Mouse (Mus musculus) kidney, postnatal 25 days (tissue): ENCODE data around the gene Tnrc18.

Experiments
- DNase-seq, 2 experiments: peaks; one replicate each; pipeline ENCODE4 v3.0.0; 2021; ENCODE audit warnings: mixed read lengths in 2 of 2

The Tnrc18 gene

GRCm38 (mm10) chr5:142771034-142771433 lies 46.4 kb downstream of the Tnrc18 start:
- no peak for DNase-seq

GRCm38 (mm10) chr5:142769641-142770040 lies 47.8 kb downstream of the Tnrc18 start:
- DNase-seq = no peak

- DNase-seq = no peak
Observed at GRCm38 (mm10) chr5:142768352-142769267, 48.9 kb downstream of the Tnrc18 start.

- peak; percentile 83 to 85 for DNase-seq
Observed at GRCm38 (mm10) chr5:142767937-142768336, 49.5 kb downstream of the Tnrc18 start.

- no peak for DNase-seq
Observed at GRCm38 (mm10) chr5:142766708-142767107, 50.8 kb downstream of the Tnrc18 start.

- no peak for DNase-seq
Observed at GRCm38 (mm10) chr5:142764889-142765288, 52.6 kb downstream of the Tnrc18 start.

- DNase-seq = peak in 1 of 2 experiments; percentile 38
Observed at GRCm38 (mm10) chr5:142764306-142764705, 53.2 kb downstream of the Tnrc18 start.

GRCm38 (mm10) chr5:142762082-142762807 lies 55.2 kb downstream of the Tnrc18 start:
- DNase-seq = no peak

GRCm38 (mm10) chr5:142761326-142761983 lies 56.0 kb downstream of the Tnrc18 start:
- DNase-seq = peak in 1 of 2 experiments; percentile 45

GRCm38 (mm10) chr5:142759786-142760185 lies 57.7 kb downstream of the Tnrc18 start:
- no peak for DNase-seq

- DNase-seq = no peak
Observed at GRCm38 (mm10) chr5:142752241-142752640, 65.2 kb downstream of the Tnrc18 start.

- no peak for DNase-seq
Observed at GRCm38 (mm10) chr5:142750173-142750572, 67.3 kb downstream of the Tnrc18 start.

- DNase-seq = no peak
Observed at GRCm38 (mm10) chr5:142747026-142747629, 70.3 kb downstream of the Tnrc18 start.

GRCm38 (mm10) chr5:142739941-142740340 lies 77.5 kb downstream of the Tnrc18 start:
- no peak for DNase-seq

- DNase-seq = no peak
Observed at GRCm38 (mm10) chr5:142731916-142732315, 85.5 kb downstream of the Tnrc18 start.

- DNase-seq = no peak
Observed at GRCm38 (mm10) chr5:142730295-142730694, 87.2 kb downstream of the Tnrc18 start.

- no peak for DNase-seq
Observed at GRCm38 (mm10) chr5:142728301-142728700, 89.2 kb downstream of the Tnrc18 start.

- DNase-seq = no peak
Observed at GRCm38 (mm10) chr5:142726748-142727147, 90.7 kb downstream of the Tnrc18 start.

- DNase-seq = no peak
Observed at GRCm38 (mm10) chr5:142724265-142724664, 93.2 kb downstream of the Tnrc18 start.

GRCm38 (mm10) chr5:142723520-142724133 lies 93.8 kb downstream of the Tnrc18 start:
- peak; percentile 78 to 82 for DNase-seq

GRCm38 (mm10) chr5:142719897-142720296 lies 97.6 kb downstream of the Tnrc18 start:
- DNase-seq = peak in 1 of 2 experiments; percentile 39

GRCm38 (mm10) chr5:142718486-142718885 lies 99.0 kb downstream of the Tnrc18 start:
- peak in 1 of 2 experiments; percentile 38 for DNase-seq
